Mouse (Mus musculus): ENCODE results near the gene Pced1a.

GRCm38 (mm10) chr2:130451086-130451726 lies 26.7 kb upstream of the Pced1a start:
- TF ChIP-seq CTCF (IDR thresholded peaks at IDR 0.05; ENCODE audit: low read depth) = no peak
- no peak for TF ChIP-seq EP300 (IDR thresholded peaks at IDR 0.05; ENCODE audit: low read depth)

Measured in liver, postnatal 0 days (tissue).